Mouse (Mus musculus): ENCODE results near the gene Uqcc2. TPM values are rescaled to one million over a fixed set of nuclear protein-coding genes. Genes with fewer than 3 reads are reported as not detected.

The Uqcc2 gene
- total RNA-seq, 1 experiment from 2014 or later = 245 TPM

DNA sequence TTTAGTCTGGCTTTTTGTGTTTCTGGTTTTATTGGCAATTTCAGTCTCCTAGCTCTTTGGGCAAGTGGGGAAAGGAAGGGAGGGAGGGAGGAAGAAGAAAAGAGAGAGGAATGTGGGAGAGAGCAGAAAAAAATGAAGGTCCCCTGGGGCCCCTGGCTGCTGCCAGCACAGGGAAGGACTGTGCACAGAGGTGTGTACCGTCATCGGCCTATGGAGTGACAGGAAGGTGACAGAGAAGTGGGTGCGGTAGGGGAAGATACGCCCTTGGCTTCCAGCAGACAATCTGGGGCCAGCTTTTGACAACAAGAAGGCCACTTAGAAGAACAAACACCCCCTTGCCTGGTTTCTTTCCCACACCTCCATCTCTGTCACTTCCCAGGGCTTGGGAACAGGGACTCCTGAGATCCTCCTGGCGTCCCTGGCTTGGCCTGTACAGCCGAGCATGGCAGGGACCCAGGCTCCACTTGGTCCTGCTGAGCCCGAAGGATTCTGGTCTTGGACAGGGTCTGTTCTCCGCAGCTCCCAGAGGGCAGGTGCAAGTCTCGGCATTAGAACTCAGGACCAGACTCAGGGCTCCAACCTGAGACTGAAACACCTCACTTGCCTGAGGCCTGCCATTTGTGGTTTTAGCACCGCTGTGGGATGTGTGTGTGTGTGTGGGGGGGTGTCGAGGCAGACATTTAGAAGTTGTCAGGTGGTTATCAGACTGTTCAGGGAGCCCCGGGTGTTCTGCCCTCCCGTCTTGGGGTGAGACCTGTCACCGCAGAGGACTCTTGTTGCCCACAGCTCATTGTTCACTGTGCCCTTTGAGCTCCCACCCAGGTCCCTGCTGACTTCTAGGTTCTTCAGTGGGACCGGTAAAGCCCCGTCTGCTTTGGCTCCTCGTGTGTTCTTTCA lies 58.6 kb downstream of the Uqcc2 start:
- no peak for DNase-seq

DNA sequence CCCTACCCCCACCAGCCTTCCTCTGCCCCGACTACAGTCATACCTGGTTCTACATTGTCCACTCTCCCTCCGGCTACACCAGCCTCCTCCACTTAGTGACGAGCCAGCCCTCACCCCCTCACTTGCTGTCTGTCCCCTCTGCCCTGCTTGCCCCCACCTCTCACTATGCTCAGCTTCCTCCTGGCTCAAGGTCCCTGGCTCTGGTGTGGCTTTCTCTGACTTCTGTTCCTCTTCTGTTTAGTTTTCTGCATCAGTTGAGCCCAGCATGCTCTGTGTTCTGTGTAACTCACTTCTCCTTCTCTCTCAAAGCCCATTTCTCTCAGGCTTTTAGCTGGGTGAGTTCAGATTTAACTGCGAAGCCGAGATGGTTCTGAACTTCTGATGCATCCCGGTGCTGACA lies 59.5 kb downstream of the Uqcc2 start:
- DNase-seq = no peak

DNA sequence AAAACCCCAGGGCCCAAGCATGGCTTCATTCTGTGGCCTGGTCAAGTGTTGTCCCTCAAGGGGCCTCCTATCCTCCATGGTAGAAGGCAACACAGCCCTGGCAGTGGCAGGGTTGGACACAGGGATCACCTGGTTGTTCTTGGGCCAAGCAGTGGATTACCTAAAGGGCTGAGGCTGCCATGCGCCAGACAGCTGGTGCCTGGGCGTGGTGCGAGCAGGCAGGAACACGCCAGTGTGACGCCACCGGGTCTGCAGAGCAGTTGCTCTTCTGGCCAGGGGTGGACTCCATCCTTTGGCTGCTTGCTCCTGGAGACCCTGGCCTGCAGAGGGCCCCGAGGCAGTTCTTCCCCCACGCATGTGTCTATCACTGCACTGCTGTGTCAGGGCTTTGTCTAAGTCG lies 59.9 kb downstream of the Uqcc2 start:
- DNase-seq = no peak

DNA sequence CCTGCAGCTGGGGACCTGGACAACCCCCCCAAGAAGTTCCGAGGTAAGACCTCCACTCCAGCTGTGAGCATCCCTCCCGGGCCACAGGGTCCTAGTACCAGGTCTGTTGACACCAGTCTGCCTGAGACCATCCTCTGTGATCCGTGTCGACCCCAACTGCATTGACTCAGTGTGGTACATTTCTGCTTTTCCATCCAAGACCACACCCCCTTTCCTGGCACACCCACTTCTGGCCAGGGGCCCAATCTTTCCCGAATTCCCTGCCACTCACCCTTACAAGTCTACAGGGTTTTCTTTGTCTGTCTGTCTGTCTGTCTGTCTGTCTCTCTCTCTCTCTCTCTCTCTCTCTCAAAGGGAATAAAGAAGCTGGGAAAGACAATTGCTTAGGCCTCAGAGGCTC lies 60.6 kb downstream of the Uqcc2 start:
- no peak for DNase-seq

Small RNA genes within 50 kb of the gene (microRNA-seq; reads per million reads assigned to microRNA genes)
- gene Mir7677 = 0 to 0.36 reads per million in 2 experiments

Other genes with a start within 250 kb of the Uqcc2 start
- gene Kifc5b, start 216.8 kb downstream of the Uqcc2 start, total RNA-seq (2021) = 3.5 and 4.0 TPM in 2 replicates
- 29.8 and 44.1 TPM in 2 replicates for gene Phf1, start 200.9 kb downstream of the Uqcc2 start, total RNA-seq (2021)
- 150 and 153 TPM in 2 replicates for gene Cuta, start 194.3 kb downstream of the Uqcc2 start, total RNA-seq (2021)
- gene Syngap1, start 192.7 kb downstream of the Uqcc2 start, total RNA-seq (2021) = 25.9 and 26.7 TPM in 2 replicates
- 5.1 and 8.0 TPM in 2 replicates for gene Zbtb9, start 160.7 kb downstream of the Uqcc2 start, total RNA-seq (2021)
- gene Bak1, start 104.9 kb downstream of the Uqcc2 start, total RNA-seq (2021) = 35.7 and 43.8 TPM in 2 replicates
- 6.1 and 7.4 TPM in 2 replicates for gene Itpr3, start 76.6 kb downstream of the Uqcc2 start, total RNA-seq (2021)
- gene Ip6k3, start 33.9 kb upstream of the Uqcc2 start, total RNA-seq (2021) = 0.52 and 1.6 TPM in 2 replicates
- gene Lemd2, start 70.6 kb upstream of the Uqcc2 start, total RNA-seq (2021) = 80.7 and 81.1 TPM in 2 replicates

All from adrenal gland, postnatal 25 days (tissue).